Mouse (Mus musculus): ENCODE measurements around the gene Olfr1425.
"Not testable (repeated sequence)": the region's sequence is repeated elsewhere in the genome, so short reads cannot be mapped to it uniquely, and the experiment has no call there.

Olfr1425 gene

GRCm38 (mm10) chr19:12077631-12078030 is at the start of gene Olfr1425:
Gene Olfr1425, minus strand, starts transcription at chr19:12077731.
- DNase-seq = not testable (repeated sequence)

- no peak for DNase-seq
Observed at GRCm38 (mm10) chr19:12123103-12123502, 45.6 kb upstream of the Olfr1425 start, which contains the start of gene Olfr76. Gene Olfr76, minus strand, starts transcription at chr19:12123203.

GRCm38 (mm10) chr19:12116464-12116863 is 38.9 kb upstream of the Olfr1425 start:
- DNase-seq = no peak

- no peak for DNase-seq
Observed at GRCm38 (mm10) chr19:12115797-12116196, 38.3 kb upstream of the Olfr1425 start, which contains the start of gene Olfr1428. Gene Olfr1428, minus strand, starts transcription at chr19:12115897.

- DNase-seq = no peak
Observed at GRCm38 (mm10) chr19:12113807-12114206, 36.3 kb upstream of the Olfr1425 start.

- no peak for DNase-seq
Observed at GRCm38 (mm10) chr19:12104541-12104940, 27.0 kb upstream of the Olfr1425 start.

- no peak for DNase-seq
Observed at GRCm38 (mm10) chr19:12103234-12103633, 25.7 kb upstream of the Olfr1425 start, which contains the start of gene Olfr1427. Gene Olfr1427, minus strand, starts transcription at chr19:12103334.

GRCm38 (mm10) chr19:12091913-12092312 is 14.4 kb upstream of the Olfr1425 start, which contains the start of gene Olfr1426:
Gene Olfr1426, minus strand, starts transcription at chr19:12092013.
- no peak for DNase-seq

GRCm38 (mm10) chr19:12069546-12069945 is 8.0 kb downstream of the Olfr1425 start:
- not testable (repeated sequence) for DNase-seq

- DNase-seq = not testable (repeated sequence)
Observed at GRCm38 (mm10) chr19:12067806-12068205, 9.7 kb downstream of the Olfr1425 start.

- DNase-seq = not testable (repeated sequence)
Observed at GRCm38 (mm10) chr19:12062582-12062981, 14.9 kb downstream of the Olfr1425 start, which contains the start of gene Olfr1424. Gene Olfr1424, minus strand, starts transcription at chr19:12062682.

- no peak for DNase-seq
Observed at GRCm38 (mm10) chr19:12043163-12043562, 34.4 kb downstream of the Olfr1425 start.

- no peak for DNase-seq
Observed at GRCm38 (mm10) chr19:12041217-12041616, 36.3 kb downstream of the Olfr1425 start, which contains the start of gene Olfr1423. Gene Olfr1423, minus strand, starts transcription at chr19:12041317.

GRCm38 (mm10) chr19:12037727-12038126 is 39.8 kb downstream of the Olfr1425 start:
- DNase-seq = no peak

GRCm38 (mm10) chr19:12026606-12027005 is 50.9 kb downstream of the Olfr1425 start:
- DNase-seq = no peak

- no peak for DNase-seq
Observed at GRCm38 (mm10) chr19:12025333-12025732, 52.2 kb downstream of the Olfr1425 start.

- DNase-seq = no peak
Observed at GRCm38 (mm10) chr19:12024149-12024548, 53.4 kb downstream of the Olfr1425 start.

Measured in cerebellum, adult 11-12 months (tissue).